Mouse (Mus musculus): ENCODE measurements at regions not wholly inside any gene's neighbourhood (a gene's known extent, or its start where the extent isn't known, plus 50 kb on each side); places are given as distances from the start of the nearest gene placed in this dataset.
A peak's percentile ranks its signal among the peaks of the same experiment; 100 is the strongest.

GRCm38 (mm10) chr2:147710593-147711265 lies 336.0 kb downstream of the Foxa2 start:
- intact Hi-C loops (cut with DNase I): no loop called here

GRCm38 (mm10) chr2:147709799-147710198 lies 337.0 kb downstream of the Foxa2 start:
- intact Hi-C loops (cut with DNase I): no loop called here
- no peak for DNase-seq

More at GRCm38 (mm10) chr2:147710593-147711265, 336.0 kb downstream of the Foxa2 start:
- DNase-seq: peak; percentile 50 to 73

- intact Hi-C loops (cut with DNase I): no loop called here
- no peak for DNase-seq
Measured at GRCm38 (mm10) chr2:147707156-147707555, 339.6 kb downstream of the Foxa2 start.

GRCm38 (mm10) chr2:147703981-147704380 lies 342.3 kb downstream of the Pax1 start:
- no peak for DNase-seq
- intact Hi-C loops (cut with DNase I): no loop called here

- no peak for DNase-seq
- intact Hi-C loops (cut with DNase I): no loop called here
Measured at GRCm38 (mm10) chr2:147702330-147703063, 340.8 kb downstream of the Pax1 start.

GRCm38 (mm10) chr2:147699524-147700081 lies 337.9 kb downstream of the Pax1 start:
- intact Hi-C loops (cut with DNase I): no loop called here
- DNase-seq: no peak

GRCm38 (mm10) chr2:147691896-147692295 lies 330.2 kb downstream of the Pax1 start:
- intact Hi-C loops (cut with DNase I): no loop called here
- DNase-seq: no peak

GRCm38 (mm10) chr2:147690506-147691208 lies 328.9 kb downstream of the Pax1 start:
- no peak for DNase-seq
- intact Hi-C loops (cut with DNase I): no loop called here

- intact Hi-C loops (cut with DNase I): no loop called here
- peak; percentile 55 to 67 for DNase-seq
Measured at GRCm38 (mm10) chr2:147688742-147689141, 327.0 kb downstream of the Pax1 start.

GRCm38 (mm10) chr2:147656667-147657066 lies 294.9 kb downstream of the Pax1 start:
- no peak for DNase-seq
- intact Hi-C loops (cut with DNase I): loop anchor here (10.0 kb wide), 1 partner anchor 222 kb away; no protein-coding TSS in a partner anchor

- intact Hi-C loops (cut with DNase I): loop anchor here (10.0 kb wide), 1 partner anchor 215 kb away; no protein-coding TSS in a partner anchor
- no peak for DNase-seq
Measured at GRCm38 (mm10) chr2:147650229-147650628, 288.5 kb downstream of the Pax1 start.

- no peak for DNase-seq
- intact Hi-C loops (cut with DNase I): no loop called here
Measured at GRCm38 (mm10) chr2:147647972-147648371, 286.2 kb downstream of the Pax1 start.

GRCm38 (mm10) chr2:147647506-147647905 lies 285.8 kb downstream of the Pax1 start:
- DNase-seq: no peak
- intact Hi-C loops (cut with DNase I): no loop called here

- DNase-seq: no peak
- intact Hi-C loops (cut with DNase I): no loop called here
Measured at GRCm38 (mm10) chr2:147637882-147638281, 276.2 kb downstream of the Pax1 start.

GRCm38 (mm10) chr2:147632737-147633136 lies 271.0 kb downstream of the Pax1 start:
- intact Hi-C loops (cut with DNase I): no loop called here
- DNase-seq: no peak

GRCm38 (mm10) chr2:147629716-147630115 lies 268.0 kb downstream of the Pax1 start:
- intact Hi-C loops (cut with DNase I): no loop called here
- no peak for DNase-seq

- DNase-seq: no peak
- intact Hi-C loops (cut with DNase I): no loop called here
Measured at GRCm38 (mm10) chr2:147627096-147627495, 265.4 kb downstream of the Pax1 start.

- DNase-seq: no peak
- intact Hi-C loops (cut with DNase I): no loop called here
Measured at GRCm38 (mm10) chr2:147623116-147623515, 261.4 kb downstream of the Pax1 start.

- no peak for DNase-seq
- intact Hi-C loops (cut with DNase I): no loop called here
Measured at GRCm38 (mm10) chr2:147617849-147618248, 256.1 kb downstream of the Pax1 start.

GRCm38 (mm10) chr2:147610343-147610742 lies 248.6 kb downstream of the Pax1 start:
- intact Hi-C loops (cut with DNase I): no loop called here

GRCm38 (mm10) chr2:147601639-147602038 lies 239.9 kb downstream of the Pax1 start:
- DNase-seq: no peak
- intact Hi-C loops (cut with DNase I): no loop called here

More at GRCm38 (mm10) chr2:147610343-147610742, 248.6 kb downstream of the Pax1 start:
- DNase-seq: no peak
